Mouse (Mus musculus) MEL (cell line): ENCODE data around the gene Arhgap45.

Experiments used
- CTCF ChIP-seq, 3 experiments: IDR thresholded peaks in 2 of 3; conservative IDR thresholded peaks in 1 of 3; 2 replicates each; pipeline ENCODE4 v1.5.1; 2011 to 2012; ENCODE audit warnings: low read length in 3 of 3, low read depth in 2 of 3, mild to moderate bottlenecking in 2 of 3, improper control_type of control experiment in 1 of 3, inconsistent platforms in 1 of 3, mixed read lengths in 1 of 3, moderate library complexity in 1 of 3; ENCODE audit not compliant: control insufficient read depth in 1 of 3, insufficient read depth in 1 of 3, poor library complexity in 1 of 3, severe bottlenecking in 1 of 3
- EP300 ChIP-seq, 2 experiments: IDR thresholded peaks; 2 replicates each; pipeline ENCODE4 v1.6.1; 2011; ENCODE audit warnings: improper control_type of control experiment in 2 of 2, low read length in 2 of 2, low read depth in 1 of 2, mild to moderate bottlenecking in 1 of 2
- HCFC1 ChIP-seq: IDR thresholded peaks from 2 replicates; pipeline ENCODE4 v1.6.1; 2012; ENCODE audit warnings: low read depth, mild to moderate bottlenecking, inconsistent platforms, low read length, improper control_type of control experiment, moderate library complexity
- MAZ ChIP-seq: IDR thresholded peaks from 2 replicates; pipeline ENCODE4 v1.6.1; 2012; ENCODE audit warnings: low read depth, mild to moderate bottlenecking, inconsistent platforms, low read length, improper control_type of control experiment
- MYB ChIP-seq: IDR thresholded peaks from 2 replicates; pipeline ENCODE4 v1.6.1; 2011; ENCODE audit warnings: mild to moderate bottlenecking, low read depth, low read length, improper control_type of control experiment
- MYC ChIP-seq: IDR thresholded peaks from 2 replicates; pipeline ENCODE4 v1.6.1; 2011; ENCODE audit warnings: low read depth, mild to moderate bottlenecking, low read length, improper control_type of control experiment, moderate library complexity
- POLR2A ChIP-seq, 2 experiments: IDR thresholded peaks; 2 replicates each; pipeline ENCODE4 v1.6.1; 2011 to 2012; ENCODE audit warnings: low read length in 2 of 2, mild to moderate bottlenecking in 2 of 2, control low read depth in 1 of 2, improper control_type of control experiment in 1 of 2, low read depth in 1 of 2, moderate library complexity in 1 of 2; ENCODE audit not compliant: control insufficient read depth in 1 of 2, insufficient read depth in 1 of 2, poor library complexity in 1 of 2
- POLR2AphosphoS5 ChIP-seq: IDR thresholded peaks from 2 replicates; pipeline ENCODE4 v1.6.1; 2012; ENCODE audit warnings: low read depth, borderline replicate concordance, mild to moderate bottlenecking, inconsistent platforms, low read length, moderate library complexity, mixed read lengths
- SIN3A ChIP-seq: IDR thresholded peaks from 2 replicates; pipeline ENCODE4 v1.6.1; 2012; ENCODE audit warnings: low read length, improper control_type of control experiment, inconsistent platforms
- TAL1 ChIP-seq: IDR thresholded peaks from 2 replicates; pipeline ENCODE4 v1.6.1; 2012; ENCODE audit warnings: mild to moderate bottlenecking, inconsistent platforms, low read length, moderate library complexity, mixed read lengths
- ZC3H11A ChIP-seq: IDR thresholded peaks from 2 replicates; pipeline ENCODE4 v1.6.1; 2012; ENCODE audit warnings: low read depth, mild to moderate bottlenecking, inconsistent platforms, low read length, improper control_type of control experiment

- TF ChIP-seq MAZ = no peak
- no peak for TF ChIP-seq SIN3A
- TF ChIP-seq EP300 (IDR thresholded peaks at IDR 0.05; ENCODE audit: low read depth in 1 of 2, low read length in 2 of 2) = no peak
- TF ChIP-seq CTCF (IDR thresholded peaks at IDR 0.05 in 2 of 3, conservative IDR thresholded peaks at IDR 0.05 in 1 of 3; ENCODE audit: control insufficient read depth in 1 of 3, insufficient read depth in 1 of 3, low read depth in 2 of 3, low read length in 3 of 3, poor library complexity in 1 of 3, severe bottlenecking in 1 of 3) = no peak
- no peak for TF ChIP-seq ZC3H11A
- TF ChIP-seq POLR2A (IDR thresholded peaks at IDR 0.05; ENCODE audit: control insufficient read depth in 1 of 2, insufficient read depth in 1 of 2, low read depth in 1 of 2, low read length in 2 of 2, poor library complexity in 1 of 2) = no peak
- TF ChIP-seq POLR2AphosphoS5 = no peak
- no peak for TF ChIP-seq MYC
- TF ChIP-seq TAL1 = no peak
- no peak for TF ChIP-seq HCFC1
- no peak for TF ChIP-seq MYB
These were observed 61.9 kb downstream of the Arhgap45 start for GRCm38 (mm10) chr10:80078366-80078765.
